Mouse (Mus musculus) heart, embryonic 11.5 days (tissue): ENCODE data around the gene Tkt. TPM values are rescaled to one million over a fixed set of nuclear protein-coding genes. Genes with fewer than 3 reads are reported as not detected.

Experiments
- ATAC-seq: fragments of 200-750 bp; cut with Nextera tagmentation; replicated peaks from 2 replicates; pipeline ENCODE4 v1.8.0; 2017; ENCODE audit warnings: moderate library complexity; ENCODE audit not compliant: insufficient number of reproducible peaks, low FRiP score, low TSS enrichment
- H3K27ac ChIP-seq: fragments of 300-500 bp; sonication (generic); 2 replicates; pipeline ENCODE4 v1.5.1; 2014; ENCODE audit warnings: mild to moderate bottlenecking, low read depth, low read length
- H3K27me3 ChIP-seq: fragments of 300-500 bp; sonication (generic); 2 replicates; pipeline ENCODE4 v1.6.1; 2014; ENCODE audit warnings: mild to moderate bottlenecking, low read length, mixed read lengths; ENCODE audit not compliant: control insufficient read depth, insufficient read depth
- H3K36me3 ChIP-seq: fragments of 300-500 bp; sonication (generic); 2 replicates; pipeline ENCODE4 v1.6.1; 2014; ENCODE audit warnings: mild to moderate bottlenecking, low read length, moderate library complexity, mixed read lengths; ENCODE audit not compliant: control insufficient read depth, insufficient read depth
- H3K4me1 ChIP-seq: fragments of 300-500 bp; sonication (generic); 2 replicates; pipeline ENCODE4 v1.6.1; 2014; ENCODE audit warnings: low read length; ENCODE audit not compliant: control insufficient read depth, insufficient read depth
- H3K4me2 ChIP-seq: fragments of 300-500 bp; sonication (generic); 2 replicates; pipeline ENCODE4 v1.6.1; 2014; ENCODE audit warnings: mild to moderate bottlenecking, moderate library complexity
- H3K4me3 ChIP-seq: fragments of 300-500 bp; sonication (generic); 2 replicates; pipeline ENCODE4 v1.5.1; 2014; ENCODE audit warnings: low read depth, low read length
- H3K9ac ChIP-seq: fragments of 300-500 bp; sonication (generic); 2 replicates; pipeline ENCODE4 v1.6.1; 2014; ENCODE audit warnings: mild to moderate bottlenecking, low read depth, low read length, moderate library complexity
- H3K9me3 ChIP-seq: fragments of 300-500 bp; sonication (generic); replicated peaks from 2 replicates; pipeline ENCODE4 v1.6.1; 2016; ENCODE audit warnings: low read length; ENCODE audit not compliant: control insufficient read depth
- WGBS: fragments of 180-500 bp; shearing (Covaris S2); extraction: QIAGEN DNeasy Blood & Tissue Kit; methylation state at CpG from one replicate; pipeline ENCODE4 v1.1.7; 2014; ENCODE audit not compliant: insufficient replicate concordance; 5-methylcytosine and 5-hydroxymethylcytosine counted together
- polyA plus RNA-seq: library from polyadenylated mRNA; unstranded; fragments of >200 nt; fragmentation: Nextera tagmentation; extraction: Ambion mirVana; gene quantifications from 2 replicates; pipeline ENCODE4 v1.2.1, GENCODE M21; 2014

Gene Tkt
- polyA plus RNA-seq, 1 experiment from 2014 or later: 38.6 TPM

- WGBS: 49% methylated on average over 7 of the region's 7 CpGs
- no peaks in the 10 kb centered on the region for H3K27me3 ChIP-seq
- H3K36me3 ChIP-seq: peaks cover 7% of the 10 kb centered on the region; the same call in 1 of the 2 replicates
- H3K27ac ChIP-seq: peak overlapping the region; percentile 54
- H3K9me3 ChIP-seq: no peaks in the 10 kb centered on the region
- H3K4me1 ChIP-seq: peaks cover 14% of the 10 kb centered on the region
- peak overlapping the region; percentile 12; the same call in 1 of the 2 replicates for H3K4me2 ChIP-seq
- ATAC-seq: peak; percentile 36; the same call in 1 of the 2 replicates
- H3K4me3 ChIP-seq: no peak overlapping the region
- H3K9ac ChIP-seq: 0 out of 2 replicates have a peak overlapping the region, but pooled peaks have one; percentile 50
Observed at GRCm38 (mm10) chr14:30594092-30594695, 46.0 kb downstream of the Tkt start.

GRCm38 (mm10) chr14:30595576-30596313 lies 47.6 kb downstream of the Tkt start:
- no peak overlapping the region for H3K4me2 ChIP-seq
- no peak overlapping the region for H3K9ac ChIP-seq
- WGBS: 80% methylated on average over 8 of the region's 8 CpGs
- no peak overlapping the region for H3K4me3 ChIP-seq
- H3K36me3 ChIP-seq: peaks cover 9% of the 10 kb centered on the region
- H3K4me1 ChIP-seq: peaks cover 14% of the 10 kb centered on the region
- H3K27ac ChIP-seq: no peak overlapping the region
- H3K9me3 ChIP-seq: no peaks in the 10 kb centered on the region
- H3K27me3 ChIP-seq: no peaks in the 10 kb centered on the region
- no peak for ATAC-seq

- peaks cover 13% of the 10 kb centered on the region for H3K36me3 ChIP-seq
- no peaks in the 10 kb centered on the region for H3K27me3 ChIP-seq
- H3K4me2 ChIP-seq: no peak overlapping the region
- no peak overlapping the region for H3K27ac ChIP-seq
- H3K9ac ChIP-seq: no peak overlapping the region
- WGBS: 84% methylated on average over 3 of the region's 3 CpGs
- no peak overlapping the region for H3K4me3 ChIP-seq
- no peak for ATAC-seq
- no peaks in the 10 kb centered on the region for H3K9me3 ChIP-seq
- H3K4me1 ChIP-seq: peaks cover 14% of the 10 kb centered on the region
Observed at GRCm38 (mm10) chr14:30596407-30596806, 48.2 kb downstream of the Tkt start.

- no peak overlapping the region for H3K27ac ChIP-seq
- H3K9me3 ChIP-seq: no peaks in the 10 kb centered on the region
- ATAC-seq: no peak
- no peak overlapping the region for H3K9ac ChIP-seq
- no peak overlapping the region for H3K4me3 ChIP-seq
- H3K36me3 ChIP-seq: peaks cover 14% of the 10 kb centered on the region
- no peaks in the 10 kb centered on the region for H3K27me3 ChIP-seq
- H3K4me2 ChIP-seq: no peak overlapping the region
- 57% methylated on average over 2 of the region's 2 CpGs for WGBS
- H3K4me1 ChIP-seq: peaks cover 14% of the 10 kb centered on the region
Observed at GRCm38 (mm10) chr14:30597142-30597541, 49.0 kb downstream of the Tkt start.

- no peak for ATAC-seq
- H3K27ac ChIP-seq: no peak overlapping the region
- whole genome bisulfite sequencing: 87% methylated on average over 5 of the region's 5 CpGs
- no peaks in the 10 kb centered on the region for H3K27me3 ChIP-seq
- H3K4me1 ChIP-seq: peaks cover 4% of the 10 kb centered on the region; the same call in 1 of the 2 replicates
- no peak overlapping the region for H3K9ac ChIP-seq
- H3K4me3 ChIP-seq: no peak overlapping the region
- H3K9me3 ChIP-seq: no peaks in the 10 kb centered on the region
- H3K36me3 ChIP-seq: 0 out of 2 replicates have a peak, but pooled peaks cover 2% of the 10 kb centered on the region
- H3K4me2 ChIP-seq: no peak overlapping the region
Observed at GRCm38 (mm10) chr14:30606817-30607216, 58.7 kb downstream of the Tkt start.

GRCm38 (mm10) chr14:30607696-30608095 lies 59.5 kb downstream of the Tkt start:
- Histone ChIP-seq H3K4me3 (no peak overlapping the region), H3K9ac (no peak overlapping the region), H3K9me3 (no peaks in the 10 kb centered on the region), H3K27me3 (no peaks in the 10 kb centered on the region), H3K27ac (no peak overlapping the region), H3K36me3 (0 out of 2 replicates have a peak, but pooled peaks cover 2% of the 10 kb centered on the region), H3K4me2 (no peak overlapping the region), H3K4me1 (peaks cover 4% of the 10 kb centered on the region; the same call in 1 of the 2 replicates)
- whole genome bisulfite sequencing: 82% methylated on average over 4 of the region's 4 CpGs
- ATAC-seq: no peak

- H3K4me1 ChIP-seq: peaks cover 4% of the 10 kb centered on the region; the same call in 1 of the 2 replicates
- no peak overlapping the region for H3K9ac ChIP-seq
- H3K4me3 ChIP-seq: no peak overlapping the region
- H3K27ac ChIP-seq: no peak overlapping the region
- 0 out of 2 replicates have a peak, but pooled peaks cover 2% of the 10 kb centered on the region for H3K36me3 ChIP-seq
- ATAC-seq: no peak
- H3K4me2 ChIP-seq: no peak overlapping the region
- no peaks in the 10 kb centered on the region for H3K27me3 ChIP-seq
- 83% methylated on average over 6 of the region's 6 CpGs for WGBS
- H3K9me3 ChIP-seq: no peaks in the 10 kb centered on the region
Observed at GRCm38 (mm10) chr14:30608176-30608575, 60.0 kb downstream of the Tkt start.

- ATAC-seq: no peak
- 0 out of 2 replicates have a peak, but pooled peaks cover 2% of the 10 kb centered on the region for H3K36me3 ChIP-seq
Observed at GRCm38 (mm10) chr14:30609499-30609898, 61.3 kb downstream of the Tkt start.

More at GRCm38 (mm10) chr14:30609499-30609898, 61.3 kb downstream of the Tkt start:
- Histone ChIP-seq H3K4me3 (no peak overlapping the region), H3K4me1 (peaks cover 4% of the 10 kb centered on the region; the same call in 1 of the 2 replicates), H3K9me3 (no peaks in the 10 kb centered on the region), H3K27me3 (no peaks in the 10 kb centered on the region), H3K9ac (no peak overlapping the region), H3K27ac (no peak overlapping the region), H3K4me2 (no peak overlapping the region)
- 92% methylated on average over 3 of the region's 3 CpGs for WGBS
